Mouse (Mus musculus) left cerebral cortex, postnatal 14 days (tissue): ENCODE measurements around the gene 4931440F15Rik. TPM values are rescaled to one million over a fixed set of nuclear protein-coding genes. Genes with fewer than 3 reads are reported as not detected.
A peak's percentile ranks its signal among the peaks of the same experiment; 100 is the strongest.
"Not testable (repeated sequence)": the region's sequence is repeated elsewhere in the genome, so short reads cannot be mapped to it uniquely, and the experiment has no call there.

Source experiments
- DNase-seq, 2 experiments: peaks; one replicate each; pipeline ENCODE4 v3.0.0; 2021 to 2022; ENCODE audit warnings: low spot score in 2 of 2, mixed read lengths in 1 of 2
- intact Hi-C: fragments of 180-260 bp; cut with DNase I; formaldehyde crosslinking; loops from one replicate; pipeline ENCODE4 v1.15.1; 2025
- long read RNA-seq, 2 experiments: library from polyadenylated mRNA; stranded (forward); transcript quantifications; one replicate each; pipeline ENCODE4 v2.0.0; 2021
- total RNA-seq, 2 experiments: library from RNA; stranded (reverse); gene quantifications; 2 replicates each; pipeline ENCODE4 v1.2.3; 2021

The 4931440F15Rik gene
- 1 to 10 TPM; 2.8 to 3.1 TPM for total RNA-seq
- long read RNA-seq, experiment 1, partial matches to known transcripts = 0 of 2 reads
- long read RNA-seq, experiment 1, other reads (novel, unspliced or antisense) = 0 of 2 reads
- long read RNA-seq, experiment 2, partial matches to known transcripts = 0 of 2 reads
- long read RNA-seq, experiment 2, other reads (novel, unspliced or antisense) = 0 of 2 reads

DNA sequence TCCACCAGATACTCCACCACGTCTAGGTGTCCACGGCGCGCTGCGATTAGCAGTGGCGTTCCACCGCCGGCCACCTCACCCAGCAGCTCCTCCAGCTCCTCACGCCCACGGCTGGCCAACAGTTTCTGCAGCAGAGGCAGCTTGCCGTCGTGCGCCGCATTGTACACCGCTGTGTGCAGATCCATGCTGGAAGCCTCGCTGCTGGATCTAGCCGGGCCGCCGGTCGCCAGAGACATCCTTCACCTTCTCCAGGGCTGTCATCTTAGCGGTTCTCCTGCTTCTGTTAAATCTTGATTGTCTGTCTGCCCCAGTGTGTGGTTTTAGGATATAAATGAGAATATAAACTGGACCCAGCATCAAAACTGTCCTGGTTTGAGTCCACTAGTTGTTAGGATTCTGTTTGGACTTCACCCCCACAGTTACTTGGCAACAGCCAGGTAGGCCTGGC is at the start of gene 4931440F15Rik:
4931440F15Rik (minus strand) TSS at position 398 of the 448 bp plus-strand sequence.
- DNase-seq, intact Hi-C loops: not testable (repeated sequence)

DNA sequence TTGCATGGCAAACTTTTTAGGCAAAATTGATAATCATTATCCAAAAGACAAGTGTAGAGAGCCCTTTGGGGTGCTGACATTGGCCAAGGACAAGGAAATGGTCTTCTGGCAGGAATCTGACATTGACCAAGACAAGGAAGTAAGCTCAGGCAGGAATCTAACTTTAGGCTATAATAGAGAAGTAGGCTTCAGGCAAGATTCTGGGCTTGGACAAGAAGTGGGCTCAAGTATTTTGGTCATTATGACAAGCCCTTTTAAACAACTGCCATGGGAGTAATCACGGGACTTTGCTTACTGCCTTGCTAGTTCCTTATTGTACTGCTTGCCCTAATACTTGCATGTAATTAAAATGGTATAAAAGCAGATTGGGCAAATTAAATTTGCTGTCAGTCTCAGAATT is 49.3 kb upstream of the 4931440F15Rik start:
- intact Hi-C loops, DNase-seq: not testable (repeated sequence)

DNA sequence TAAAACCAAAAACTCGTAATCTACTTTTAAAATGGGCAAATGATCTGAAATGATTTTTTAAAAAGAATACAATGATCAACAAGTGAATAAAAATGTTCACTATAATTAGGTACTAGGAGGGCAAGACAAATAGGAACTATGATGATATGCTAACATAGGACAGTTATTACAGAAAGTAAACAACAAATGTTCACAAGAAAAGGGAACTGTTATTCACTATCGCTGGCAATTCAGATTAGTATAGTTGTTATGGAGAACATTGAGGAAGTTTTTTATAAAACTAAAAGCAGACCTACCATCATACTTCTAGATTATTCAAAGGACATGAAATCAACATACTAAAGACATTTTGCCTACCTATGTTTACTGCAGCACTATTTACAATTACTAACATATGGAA is 44.7 kb upstream of the 4931440F15Rik start:
- intact Hi-C loops = no loop called here
- DNase-seq = no peak

DNA sequence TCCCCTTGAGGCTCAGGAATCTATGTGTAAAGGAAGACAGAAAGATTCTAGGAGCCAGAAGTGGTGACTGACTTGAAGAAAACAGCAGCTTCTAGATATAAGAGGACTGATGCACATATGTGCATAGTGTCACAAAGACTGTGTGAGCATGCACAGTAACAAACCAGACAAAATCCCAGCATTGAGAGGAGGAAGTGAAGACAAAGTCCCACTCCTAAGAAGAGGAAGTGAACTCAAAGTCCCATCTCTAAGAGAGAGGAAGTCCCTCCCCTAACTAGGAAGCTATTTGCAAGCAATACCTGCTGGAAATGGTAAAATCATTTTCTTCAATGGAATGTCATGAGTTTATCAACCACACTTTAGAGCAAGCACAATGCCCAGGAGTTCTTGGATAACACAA is 38.8 kb upstream of the 4931440F15Rik start:
- intact Hi-C loops = no loop called here
- DNase-seq = no peak

DNA sequence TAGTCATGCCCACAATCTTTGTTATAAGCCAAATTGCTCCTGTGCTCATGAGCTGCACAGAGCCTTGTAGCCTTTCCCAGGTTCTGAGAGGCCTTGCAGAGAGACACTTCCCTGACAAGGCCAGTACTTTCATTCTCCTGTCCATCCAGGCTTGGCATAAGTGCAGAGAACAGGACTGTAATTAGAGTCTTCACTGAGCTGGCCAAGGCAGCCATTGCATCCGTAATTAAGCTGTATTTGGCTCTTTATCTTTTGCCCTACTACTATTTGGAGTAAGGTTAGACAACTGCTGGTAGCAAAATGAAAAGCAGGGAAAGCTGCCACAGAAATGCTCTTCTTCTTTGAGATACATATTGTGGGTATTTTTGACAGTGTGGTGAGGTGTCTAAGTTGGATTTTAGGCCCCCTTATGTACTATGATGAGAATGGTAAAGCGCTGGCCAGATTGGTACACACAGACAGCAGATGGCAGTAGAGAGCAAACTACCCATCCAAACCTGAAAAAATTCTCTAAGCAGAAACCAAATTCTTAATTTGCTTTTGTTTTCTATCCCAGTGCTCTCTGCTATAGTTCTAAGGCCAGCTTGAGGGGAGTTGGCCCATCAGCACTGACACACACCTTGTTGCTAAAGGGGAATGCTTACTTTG is 36.4 kb upstream of the 4931440F15Rik start:
- intact Hi-C loops = no loop called here

DNA sequence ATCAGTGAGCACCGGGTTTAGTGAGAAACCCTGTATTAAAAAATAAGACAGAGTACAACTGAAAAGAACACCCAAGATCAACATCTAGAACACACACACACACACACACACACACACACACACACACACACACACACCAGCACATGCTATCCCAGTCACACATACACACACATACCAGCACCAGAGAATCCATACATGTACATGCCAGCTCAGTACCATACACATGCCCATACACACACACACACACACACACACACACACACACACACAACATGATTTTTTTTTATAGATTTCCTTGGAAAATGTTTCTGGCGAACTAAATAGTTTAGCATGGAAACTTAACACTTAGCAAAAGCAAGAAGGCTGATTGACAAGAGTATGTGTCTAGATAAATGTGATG is 35.6 kb upstream of the 4931440F15Rik start:
- DNase-seq = no peak
- intact Hi-C loops = no loop called here

More for the DNA sequence above, 36.4 kb upstream of the 4931440F15Rik start:
- peak; percentile 50 to 63 for DNase-seq

DNA sequence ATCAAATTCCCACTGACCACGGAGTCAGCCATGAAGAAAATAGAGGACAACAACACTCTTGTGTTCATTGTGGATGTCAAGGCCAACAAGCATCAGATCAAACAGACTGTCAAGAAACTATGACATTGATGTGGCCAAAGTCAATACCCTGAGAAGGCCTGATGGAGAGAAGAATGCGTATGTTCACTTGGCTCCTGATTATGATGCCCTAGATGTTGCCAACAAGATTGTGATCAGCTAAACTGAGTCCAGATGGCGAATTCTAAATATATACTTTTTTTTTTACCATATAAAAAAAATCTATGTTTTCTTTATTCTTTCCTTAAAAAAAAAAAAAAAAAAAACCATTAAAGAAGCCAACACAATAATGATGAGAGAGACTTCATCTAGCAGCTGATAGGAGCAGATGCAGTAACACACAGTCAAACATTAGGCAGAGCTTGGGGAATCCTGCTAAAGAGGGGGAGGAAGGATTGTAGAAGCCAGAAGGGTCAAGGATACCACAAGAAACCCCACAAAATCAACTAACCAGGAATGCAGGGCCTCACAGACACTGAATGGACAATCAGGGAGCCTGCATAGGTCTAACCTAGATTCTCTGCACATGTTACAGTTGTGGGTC is 15.2 kb upstream of the 4931440F15Rik start:
- no peak for DNase-seq
- intact Hi-C loops = no loop called here

DNA sequence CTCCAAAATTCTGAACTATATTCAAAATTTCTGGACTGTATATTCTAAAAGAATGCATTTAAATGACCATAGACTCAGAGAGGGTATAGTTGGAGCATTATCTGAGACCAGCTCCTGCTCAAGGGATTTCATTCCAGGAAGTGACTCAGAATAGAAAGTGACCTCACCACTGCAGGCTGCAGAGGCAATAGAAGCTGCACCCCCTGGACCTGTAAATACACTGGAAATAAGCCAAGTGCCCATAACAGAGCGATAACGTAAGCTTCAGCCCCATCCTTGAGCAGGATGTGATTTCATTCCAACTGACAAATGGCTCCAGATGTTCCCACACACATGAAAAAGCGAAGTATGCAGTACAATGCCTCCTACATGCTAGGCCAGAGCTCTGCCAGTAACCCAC is 14.3 kb upstream of the 4931440F15Rik start:
- DNase-seq = peak in 1 of 2 experiments; percentile 22
- intact Hi-C loops = no loop called here

DNA sequence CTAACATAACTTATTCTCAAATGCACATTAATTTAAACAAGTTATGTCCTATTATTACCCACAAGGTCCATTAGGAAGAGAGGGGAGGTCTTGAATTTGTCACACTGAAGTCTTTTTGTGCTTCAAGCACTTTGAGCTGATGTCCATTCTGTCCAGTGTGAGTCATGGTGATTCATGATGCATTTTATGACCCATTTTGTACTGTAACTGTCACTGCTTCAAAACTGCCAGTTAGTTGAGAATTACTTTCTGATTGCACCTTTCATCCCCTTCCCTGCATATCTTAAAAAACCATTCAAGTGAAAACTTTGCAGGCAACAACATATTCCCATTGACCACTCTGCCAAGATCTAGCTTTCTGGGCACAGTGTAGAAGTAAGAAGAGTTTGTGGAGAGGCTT is 11.6 kb upstream of the 4931440F15Rik start:
- DNase-seq = no peak
- intact Hi-C loops = no loop called here

DNA sequence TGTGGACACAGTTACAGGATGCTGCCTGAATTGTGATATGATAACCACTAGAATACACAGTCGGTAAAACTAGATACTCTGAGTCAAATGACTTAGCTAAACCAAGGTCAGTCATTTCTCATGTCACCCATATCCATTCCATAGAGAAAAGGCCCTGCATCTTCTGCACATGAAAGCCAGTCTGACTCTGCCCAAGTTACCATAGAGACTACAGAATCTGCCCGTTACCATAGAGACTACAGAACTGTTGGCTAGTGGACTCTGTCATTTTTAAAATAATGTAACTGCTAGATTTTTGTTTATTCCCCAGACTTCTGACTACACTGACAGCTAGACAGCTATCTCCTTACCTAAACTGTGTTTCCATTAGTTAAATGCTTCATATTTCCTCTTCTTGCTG is 2.3 kb upstream of the 4931440F15Rik start:
- intact Hi-C loops = no loop called here
- no peak for DNase-seq

DNA sequence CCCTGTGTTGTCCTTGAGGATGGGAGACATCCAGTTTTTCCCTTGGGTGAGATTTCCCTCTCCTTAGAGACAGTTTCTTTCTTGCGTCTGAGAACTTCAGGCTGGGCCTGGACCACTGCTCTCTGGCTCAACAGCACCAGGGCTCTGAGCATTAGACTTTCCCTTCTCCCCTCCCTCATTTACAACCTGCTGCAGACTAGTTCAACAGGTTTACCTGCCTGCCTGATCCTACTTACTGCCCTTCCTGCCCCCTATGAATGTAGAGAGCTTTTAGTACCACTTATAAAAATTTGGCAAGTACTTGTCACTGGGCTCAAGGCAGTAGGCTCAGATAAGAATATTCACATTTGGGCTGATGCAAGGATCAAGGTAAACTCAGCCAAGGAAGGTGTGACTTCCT is 533 bp upstream of the 4931440F15Rik start:
- DNase-seq = no peak
- intact Hi-C loops = no loop called here

DNA sequence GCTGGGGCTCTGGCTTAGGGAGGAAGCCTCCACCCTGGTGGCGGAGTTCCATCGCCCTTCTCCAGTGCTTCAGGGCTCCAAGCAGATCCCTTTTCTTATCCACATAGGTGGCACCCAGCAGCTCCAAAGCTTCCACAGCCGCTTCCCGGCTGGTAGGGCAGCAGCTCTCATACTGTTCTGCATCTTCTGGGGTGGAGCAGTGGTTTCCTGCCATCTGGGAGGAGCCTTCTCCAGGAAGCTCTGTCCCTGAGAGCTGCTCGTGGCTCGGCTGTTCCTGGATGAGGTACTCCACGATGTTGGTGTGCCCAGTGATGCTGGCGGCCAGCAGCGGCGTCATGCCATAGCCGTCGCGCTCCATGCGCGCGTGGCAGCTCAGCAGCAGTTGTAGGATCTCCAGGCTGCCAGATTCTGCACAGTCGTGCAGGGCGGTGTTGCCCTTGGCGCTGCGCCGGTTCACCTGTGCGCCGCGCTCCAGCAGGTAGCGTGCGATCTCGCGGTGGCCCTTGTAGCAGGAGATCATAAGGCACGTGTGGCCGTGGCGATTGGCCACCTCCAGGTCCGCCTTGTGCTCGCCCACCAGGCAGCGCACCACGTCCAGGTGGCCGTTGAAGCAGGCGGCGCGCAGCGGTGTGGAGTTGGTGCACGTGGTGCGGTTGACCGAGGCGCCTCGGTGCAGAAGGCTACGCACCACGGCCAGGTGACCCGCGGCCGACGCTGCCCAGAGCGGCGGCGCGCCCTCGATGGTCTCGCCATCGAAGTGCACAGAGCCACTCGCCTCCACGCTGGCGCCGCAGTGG is 796 bp downstream of the 4931440F15Rik start:
- intact Hi-C loops, DNase-seq: not testable (repeated sequence)

DNA sequence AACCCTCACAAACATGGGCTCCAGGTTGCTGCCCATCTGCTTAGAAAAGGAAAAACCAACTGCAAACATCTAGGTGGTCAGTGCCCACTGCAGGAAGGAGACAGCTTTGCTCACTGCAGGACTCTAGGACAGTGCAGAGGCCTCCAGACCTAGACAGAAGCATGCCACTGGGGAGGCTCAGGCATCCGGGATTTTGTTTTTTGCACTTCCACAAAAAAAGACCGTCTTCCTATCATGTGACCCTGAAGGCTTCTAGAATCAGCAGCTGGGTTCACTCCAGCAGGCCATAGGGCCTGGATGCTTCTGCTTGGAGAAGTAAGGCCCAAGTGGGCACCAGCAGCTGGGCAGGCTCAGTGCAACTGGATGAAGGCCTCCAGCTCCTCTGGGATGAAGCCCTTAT is 2.3 kb downstream of the 4931440F15Rik start:
- DNase-seq = no peak
- intact Hi-C loops = no loop called here

DNA sequence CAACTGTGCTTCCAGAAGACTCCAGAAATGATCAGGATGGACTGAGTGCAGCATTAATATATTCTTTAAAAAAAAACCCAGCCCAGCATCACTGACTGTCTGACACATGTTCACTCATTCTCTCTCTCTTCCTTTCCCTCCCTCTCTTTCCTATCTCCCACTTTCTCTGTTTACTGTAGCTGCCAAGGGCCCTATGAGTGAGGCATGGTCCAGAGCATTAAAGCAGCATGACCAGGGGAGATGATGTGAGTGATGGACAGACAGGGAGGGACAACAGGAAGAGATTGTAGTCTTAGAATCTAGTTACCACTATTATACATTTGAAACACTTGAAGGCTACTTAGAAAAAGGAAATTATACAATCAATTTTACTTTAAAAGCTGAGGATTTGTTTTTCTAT is 9.8 kb downstream of the 4931440F15Rik start:
- no peak for DNase-seq
- intact Hi-C loops = no loop called here

DNA sequence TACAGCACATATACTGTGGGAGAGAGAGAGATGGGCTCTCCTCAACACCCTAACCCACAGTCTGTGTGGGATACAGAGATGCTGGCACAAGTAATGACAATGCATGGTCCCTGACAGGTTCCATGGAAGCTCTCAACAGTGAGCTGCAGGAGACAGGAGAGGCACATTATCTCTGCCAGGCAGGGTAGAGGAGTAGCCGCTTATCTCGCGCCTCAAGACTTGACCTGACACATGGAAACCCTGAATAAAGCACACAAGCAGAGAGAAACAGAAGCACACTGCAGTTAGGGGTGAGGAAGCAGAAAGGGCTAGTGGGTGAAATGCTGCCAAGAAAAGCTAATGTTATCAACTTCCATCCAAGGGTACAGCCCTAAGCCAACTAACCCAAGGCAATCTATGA is 10.2 kb downstream of the 4931440F15Rik start:
- intact Hi-C loops = no loop called here
- DNase-seq = no peak

DNA sequence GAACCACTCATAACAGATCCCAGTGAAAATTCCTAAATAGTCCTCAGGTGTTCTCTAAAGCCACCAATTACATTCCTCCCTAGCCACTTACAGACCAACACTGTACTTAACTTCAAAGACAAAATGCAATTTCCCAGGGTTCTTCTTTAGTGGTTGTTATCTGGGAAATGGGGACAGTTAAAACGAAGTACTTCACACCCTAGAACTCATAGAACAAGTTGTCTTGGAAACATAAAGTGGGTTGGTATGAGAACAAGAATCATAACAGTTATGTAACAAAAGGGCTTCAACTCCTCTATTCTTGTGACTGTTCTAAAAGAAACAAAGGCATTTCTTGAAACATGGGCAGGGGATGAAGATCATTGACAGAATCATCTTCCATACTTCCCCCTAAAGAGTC is 12.2 kb downstream of the 4931440F15Rik start:
- no peak for DNase-seq
- intact Hi-C loops = no loop called here

DNA sequence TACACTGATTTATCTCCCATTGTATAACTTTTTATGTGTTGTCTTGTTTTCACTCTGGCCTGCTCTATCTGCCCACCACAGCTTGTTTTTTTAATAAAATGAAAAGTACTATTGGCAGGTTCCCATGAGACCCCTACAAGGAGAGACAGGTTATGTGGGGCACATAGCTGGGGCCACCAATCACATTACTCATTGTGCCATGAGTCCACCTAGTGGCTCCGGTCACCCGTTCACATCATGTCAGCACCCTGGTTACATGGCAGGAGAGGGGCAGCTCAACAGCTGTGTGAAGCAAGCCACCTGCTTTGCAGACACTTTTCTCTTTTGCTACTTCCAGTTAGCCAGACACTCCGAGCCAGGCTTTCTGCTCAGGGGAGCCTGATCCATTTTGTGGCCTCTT is 13.0 kb downstream of the 4931440F15Rik start:
- no peak for DNase-seq
- intact Hi-C loops = no loop called here

DNA sequence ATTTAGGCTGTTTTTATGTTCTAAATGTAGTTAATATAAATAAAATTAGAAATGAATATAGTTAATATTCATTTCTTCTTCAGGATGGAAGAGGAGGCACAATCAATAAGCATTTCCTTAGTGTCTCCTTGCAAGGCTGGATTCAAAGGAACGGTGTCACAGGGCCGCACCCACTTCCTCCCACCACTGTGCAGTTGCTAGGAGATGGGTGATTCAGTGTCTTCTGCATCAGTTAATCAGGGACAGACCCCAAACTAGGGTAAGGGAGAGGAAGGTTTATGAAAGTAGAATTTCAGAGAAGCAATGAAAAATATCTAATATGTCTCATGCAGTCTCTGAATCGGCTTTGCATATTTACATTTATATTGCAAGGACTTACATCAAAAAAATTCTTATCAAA is 15.1 kb downstream of the 4931440F15Rik start:
- DNase-seq = peak in 1 of 2 experiments; percentile 48
- intact Hi-C loops = no loop called here

DNA sequence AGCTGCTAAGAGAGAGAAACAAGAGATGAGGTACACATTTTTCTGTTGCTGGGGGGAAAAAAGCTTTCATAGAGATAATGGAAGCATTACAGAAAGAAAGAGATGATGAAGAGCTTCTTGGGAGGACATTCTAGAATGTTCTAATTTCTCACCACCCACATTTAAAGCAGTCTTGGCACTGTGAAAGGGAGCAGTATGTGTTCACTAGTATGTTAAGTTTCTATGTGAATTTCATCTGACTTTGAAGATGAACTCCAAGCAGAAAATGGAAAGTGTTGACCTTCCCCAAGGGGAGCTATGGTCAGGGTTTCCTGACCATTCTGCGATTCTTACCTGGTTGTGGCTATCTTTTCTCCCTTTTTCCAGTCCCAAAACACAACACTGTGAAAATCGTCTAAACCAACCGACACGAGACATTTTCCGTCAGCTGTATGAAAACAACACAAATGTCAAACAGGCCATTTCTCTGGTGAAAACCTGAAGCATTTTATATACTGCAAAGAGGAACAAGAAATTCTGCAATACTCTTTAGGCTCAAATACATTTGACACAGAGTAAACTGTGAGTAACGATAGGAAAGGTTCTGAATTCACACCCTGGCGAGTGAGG is 16.4 kb downstream of the 4931440F15Rik start:
- intact Hi-C loops = no loop called here
- DNase-seq = no peak
